Mouse (Mus musculus): Measurements from ENCODE around the gene Elob. TPM values are rescaled to one million over a fixed set of nuclear protein-coding genes. Genes with fewer than 3 reads are reported as not detected.
A peak's percentile ranks its signal among the peaks of the same experiment; 100 is the strongest.

Elob gene
- total RNA-seq, 2 experiments from 2014 or later: 400 to 416 TPM

DNA sequence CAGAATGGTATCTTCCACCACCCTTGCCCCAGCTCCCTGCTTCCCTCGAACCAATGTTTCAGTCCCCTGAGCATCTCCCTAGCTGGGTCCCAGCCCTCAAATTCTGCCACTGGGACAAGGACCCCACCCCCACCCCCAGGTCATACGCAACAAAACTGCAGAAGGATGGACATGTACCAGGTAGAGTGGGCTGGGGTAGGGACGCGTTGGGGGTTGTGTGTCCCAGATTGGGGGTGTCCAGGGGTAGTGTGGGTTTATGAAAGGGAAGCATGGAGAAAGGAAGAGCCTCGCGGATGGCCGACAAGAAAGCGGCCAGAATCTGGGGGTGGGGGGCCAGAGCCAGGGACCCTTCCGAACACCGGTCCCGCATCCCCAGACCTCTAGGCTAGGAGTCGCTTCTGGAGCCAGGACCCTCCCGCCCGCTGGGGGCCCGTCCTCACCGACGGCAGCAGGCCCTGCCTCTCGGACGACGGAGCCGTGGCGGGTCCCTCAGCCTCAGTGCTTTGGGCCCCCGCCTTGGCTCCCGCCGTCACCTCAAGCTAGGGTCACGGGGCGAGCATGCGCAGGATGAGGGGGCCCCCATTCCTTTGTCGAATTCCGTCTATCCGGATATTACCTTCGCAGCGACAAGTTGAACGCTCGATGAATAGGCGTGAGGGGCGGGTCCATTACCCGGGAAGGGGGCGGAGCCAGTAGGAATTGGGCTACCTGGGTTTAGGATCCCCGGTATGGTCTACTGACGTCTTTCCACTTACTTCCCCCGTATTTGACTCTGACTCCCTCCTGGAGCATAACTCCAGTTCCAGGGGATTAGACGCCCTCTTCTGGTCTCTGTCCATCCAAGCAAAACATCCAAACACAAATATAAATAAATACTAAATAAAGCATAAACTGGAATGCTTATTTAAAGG lies 43.1 kb downstream of the Elob start, which contains the start of gene Flywch2:
Gene Flywch2, minus strand, starts transcription at position 521 of the 911 bp plus-strand sequence.
- DNase-seq: peak; percentile 77 to 88

DNA sequence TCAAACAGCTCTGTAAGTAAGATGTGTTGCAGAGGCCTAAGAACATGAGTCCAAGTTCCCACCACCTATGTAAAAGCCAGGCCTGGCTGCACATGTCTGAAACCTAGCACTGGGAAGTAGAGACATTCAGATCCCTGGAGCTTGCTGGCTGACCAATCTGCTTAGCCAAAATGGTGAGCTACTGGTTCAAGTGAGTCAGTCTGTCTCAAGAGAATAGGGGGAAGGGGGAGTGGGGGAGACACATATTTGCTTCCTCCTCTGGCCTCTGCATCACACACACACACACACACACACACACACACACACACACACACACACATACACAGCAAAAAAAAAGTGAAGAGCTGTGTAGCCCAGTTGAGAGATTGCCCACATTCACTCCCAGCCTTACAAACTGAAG lies 45.6 kb downstream of the Elob start:
- no peak for DNase-seq

DNA sequence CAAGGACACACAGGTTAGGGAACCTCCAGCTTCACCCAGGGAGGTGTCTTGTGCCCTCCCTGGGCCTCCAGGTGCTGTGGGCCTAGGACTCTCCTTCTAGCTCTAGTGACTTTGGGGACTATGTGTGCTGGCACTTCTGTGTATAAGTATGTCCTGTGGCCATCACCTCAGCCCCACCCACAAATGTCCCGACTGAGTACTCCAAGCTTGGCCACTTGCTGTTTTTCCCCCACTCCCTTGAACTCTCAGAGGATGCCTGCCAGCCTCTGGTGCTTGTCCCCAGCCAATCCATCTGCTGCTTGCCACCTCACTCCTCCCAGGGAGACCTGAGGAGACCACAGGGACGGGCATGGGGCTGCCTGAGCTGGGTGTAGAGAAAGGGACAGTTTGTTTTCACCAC lies 50.5 kb downstream of the Elob start:
- no peak for DNase-seq

DNA sequence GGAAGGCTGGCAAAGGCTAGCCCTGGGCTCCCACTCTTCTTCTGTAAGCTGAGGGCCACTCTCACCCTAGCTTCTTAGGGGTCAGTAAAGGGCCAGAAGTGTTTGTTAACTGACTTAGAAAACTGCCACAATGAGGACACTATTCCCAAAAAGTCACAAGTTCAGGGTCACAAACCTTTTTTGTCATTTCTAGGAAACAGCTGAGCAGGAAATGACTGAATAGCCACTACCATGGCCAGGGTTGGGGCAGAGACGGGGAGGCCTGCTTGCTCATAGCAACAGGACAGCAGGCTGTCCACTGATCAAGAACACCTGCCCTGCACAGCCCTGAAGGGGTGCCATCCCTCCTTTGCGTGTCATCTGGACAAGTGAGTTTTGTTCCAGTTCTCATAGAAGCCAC lies 51.8 kb downstream of the Elob start:
- DNase-seq: no peak

DNA sequence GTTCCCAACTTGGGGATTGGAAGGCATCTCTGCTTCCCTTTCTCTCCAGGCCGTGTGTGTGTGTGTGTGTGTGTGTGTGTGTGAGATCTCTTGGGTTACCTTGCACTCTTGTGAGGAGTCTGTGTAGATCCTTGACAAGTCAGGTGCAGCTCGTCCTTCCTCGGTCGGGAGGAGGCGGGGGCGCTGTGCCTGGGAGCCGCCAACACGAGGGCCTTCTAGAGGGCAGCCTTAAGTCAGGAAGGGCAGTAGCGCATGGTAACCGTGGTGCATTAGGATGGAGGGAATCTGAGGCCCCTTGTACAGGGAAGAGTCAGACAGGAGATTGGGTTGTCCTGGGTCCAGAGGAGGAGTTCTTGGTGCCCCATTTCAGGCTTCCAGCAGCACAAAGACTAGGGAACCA lies 52.7 kb downstream of the Elob start:
- no peak for DNase-seq

Small RNA genes within 50 kb of the gene (microRNA-seq; reads per million reads assigned to microRNA genes)
- gene Mir5125: 2.5 reads per million, percentile 3 among the genes with 10 or more reads in this experiment

Other genes with a start within 250 kb of the Elob start
- 10 to 100 TPM in 1 of 2 experiments, 1 to 10 TPM in 1; 7.0 to 11.4 TPM for gene Zfp13, start 229.6 kb downstream of the Elob start, total RNA-seq (2021)
- gene Zscan10, start 228.3 kb downstream of the Elob start, total RNA-seq (2021): not detected
- under 1 TPM; 0.20 TPM for gene Mmp25, start 183.9 kb downstream of the Elob start, total RNA-seq (2021)
- gene Bicdl2, start 168.6 kb downstream of the Elob start, total RNA-seq (2021): not detected
- gene Hcfc1r1, start 155.5 kb downstream of the Elob start, total RNA-seq (2021): 100 to 1,000 TPM; 125 to 143 TPM
- 10 to 100 TPM; 28.6 to 30.3 TPM for gene Thoc6, start 155.3 kb downstream of the Elob start, total RNA-seq (2021)
- 100 to 1,000 TPM; 116 to 301 TPM for gene Tnfrsf12a, start 151.7 kb downstream of the Elob start, total RNA-seq (2021)
- gene Cldn6, start 149.9 kb downstream of the Elob start, total RNA-seq (2021): not detected
- not detected for gene Cldn9, start 145.1 kb downstream of the Elob start, total RNA-seq (2021)
- 10 to 100 TPM in 1 of 2 experiments, 1 to 10 TPM in 1; 7.7 to 23.0 TPM for gene 1520401A03Rik, start 106.4 kb downstream of the Elob start, total RNA-seq (2021)
- 1 to 10 TPM; 4.0 to 5.6 TPM for gene Pkmyt1, start 102.8 kb downstream of the Elob start, total RNA-seq (2021)
- gene Paqr4, start 88.3 kb downstream of the Elob start, total RNA-seq (2021): 10 to 100 TPM in 1 of 2 experiments, 1 to 10 TPM in 1; 9.9 to 13.9 TPM
- not detected for gene Kremen2, start 83.3 kb downstream of the Elob start, total RNA-seq (2021)
- gene Flywch1, start 57.5 kb downstream of the Elob start, total RNA-seq (2021): 10 to 100 TPM; 60.2 to 61.4 TPM
- 1 to 10 TPM; 6.9 to 8.8 TPM for gene Flywch2, start 43.1 kb downstream of the Elob start, total RNA-seq (2021)
- 100 to 1,000 TPM; 435 to 589 TPM for gene Srrm2, start 38.6 kb downstream of the Elob start, total RNA-seq (2021)
- gene Prss33, start 6.9 kb upstream of the Elob start, total RNA-seq (2021): not detected
- gene Prss32, start 14.7 kb upstream of the Elob start, total RNA-seq (2021): not detected
- gene Prss41, start 15.0 kb upstream of the Elob start, total RNA-seq (2021): under 1 TPM; 0.36 to 0.89 TPM
- gene Prss21, start 38.9 kb upstream of the Elob start, total RNA-seq (2021): not detected
- gene Dcpp1, start 51.7 kb upstream of the Elob start, total RNA-seq (2021): not detected
- not detected for gene Dcpp2, start 51.7 kb upstream of the Elob start, total RNA-seq (2021)
- gene Dcpp3, start 88.3 kb upstream of the Elob start, total RNA-seq (2021): not detected
- not detected for gene Sbp, start 112.5 kb upstream of the Elob start, total RNA-seq (2021)
- gene Sbpl, start 126.1 kb upstream of the Elob start, total RNA-seq (2021): not detected
- under 1 TPM; 0.23 to 0.33 TPM for gene Prss30, start 151.4 kb upstream of the Elob start, total RNA-seq (2021)
- gene Prss22, start 169.0 kb upstream of the Elob start, total RNA-seq (2021): not detected
- gene Prss27, start 209.0 kb upstream of the Elob start, total RNA-seq (2021): under 1 TPM; 0.40 to 0.43 TPM
- 10 to 100 TPM; 16.2 to 19.4 TPM for gene Kctd5, start 244.3 kb upstream of the Elob start, total RNA-seq (2021)